Mouse (Mus musculus) MN1 (cell line): ENCODE data around the gene Nras.

Experiments
- DNase-seq: peaks from one replicate; pipeline ENCODE4 v3.0.0-alpha.2; 2016; ENCODE audit warnings: low spot score

The Nras gene

GRCm38 (mm10) chr3:103058207-103059157 lies at the start of gene Nras:
TSS of gene Nras (plus strand) at chr3:103058285.
- peak; percentile 93 for DNase-seq

- DNase-seq: no peak
Measured at GRCm38 (mm10) chr3:103017350-103017749, 40.7 kb upstream of the Nras start.

- no peak for DNase-seq
Measured at GRCm38 (mm10) chr3:103019462-103019861, 38.6 kb upstream of the Nras start.

- DNase-seq: peak; percentile 98
Measured at GRCm38 (mm10) chr3:103020249-103020942, 37.7 kb upstream of the Nras start, which contains the start of gene Csde1. TSS of gene Csde1 (plus strand) at chr3:103020426.

GRCm38 (mm10) chr3:103020943-103021638 lies 37.0 kb upstream of the Nras start:
- peak; percentile 91 for DNase-seq

- DNase-seq: no peak
Measured at GRCm38 (mm10) chr3:103026174-103026573, 31.9 kb upstream of the Nras start.

- DNase-seq: no peak
Measured at GRCm38 (mm10) chr3:103040285-103040684, 17.8 kb upstream of the Nras start.

- DNase-seq: no peak
Measured at GRCm38 (mm10) chr3:103040861-103041379, 17.2 kb upstream of the Nras start.

- DNase-seq: no peak
Measured at GRCm38 (mm10) chr3:103056016-103056595, 2.0 kb upstream of the Nras start.

GRCm38 (mm10) chr3:103057752-103058151 lies 333 bp upstream of the Nras start:
- DNase-seq: no peak

GRCm38 (mm10) chr3:103066927-103067326 lies 8.8 kb downstream of the Nras start:
- no peak for DNase-seq

GRCm38 (mm10) chr3:103068971-103069370 lies 10.9 kb downstream of the Nras start:
- no peak for DNase-seq

GRCm38 (mm10) chr3:103073771-103074170 lies 15.7 kb downstream of the Nras start, which contains the start of gene Ampd1:
TSS of gene Ampd1 (plus strand) at chr3:103074014.
- no peak for DNase-seq

GRCm38 (mm10) chr3:103075871-103076270 lies 17.8 kb downstream of the Nras start:
- DNase-seq: no peak

GRCm38 (mm10) chr3:103076476-103076875 lies 18.4 kb downstream of the Nras start:
- DNase-seq: no peak

- DNase-seq: no peak
Measured at GRCm38 (mm10) chr3:103079301-103079700, 21.2 kb downstream of the Nras start.

- DNase-seq: no peak
Measured at GRCm38 (mm10) chr3:103081051-103081450, 23.0 kb downstream of the Nras start.

GRCm38 (mm10) chr3:103081861-103082453 lies 23.9 kb downstream of the Nras start:
- no peak for DNase-seq

- no peak for DNase-seq
Measured at GRCm38 (mm10) chr3:103082761-103083160, 24.7 kb downstream of the Nras start.

GRCm38 (mm10) chr3:103085986-103086385 lies 27.9 kb downstream of the Nras start:
- no peak for DNase-seq

- no peak for DNase-seq
Measured at GRCm38 (mm10) chr3:103091753-103092152, 33.7 kb downstream of the Nras start.
